Mouse (Mus musculus): ENCODE results near the gene Plin2.
"Not testable (repeated sequence)": the region's sequence is repeated elsewhere in the genome, so short reads cannot be mapped to it uniquely, and the experiment has no call there.

The Plin2 gene

GRCm38 (mm10) chr4:86631831-86632230 is 38.0 kb downstream of the Plin2 start:
- DNase-seq (ENCODE audit: low spot score) = no peak

DNA sequence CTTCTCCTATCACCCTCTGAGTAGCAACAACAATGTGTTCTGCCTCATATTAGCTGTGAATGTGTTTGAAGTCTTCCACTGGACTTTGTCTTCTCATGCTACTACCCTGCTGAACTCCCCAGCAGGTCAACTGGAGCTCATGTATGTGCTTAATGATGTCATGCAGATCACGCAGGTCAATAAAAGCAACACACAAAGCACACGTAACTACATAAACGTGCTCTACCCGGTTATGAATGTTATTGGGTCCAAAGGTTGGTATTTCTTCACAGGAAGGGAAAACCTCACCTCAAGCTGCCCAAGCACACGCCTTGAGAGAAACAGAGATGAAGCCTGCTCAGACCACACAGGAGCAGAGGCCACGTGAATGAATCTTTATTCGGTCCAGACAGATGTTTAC is 43.4 kb downstream of the Plin2 start:
- not testable (repeated sequence) for DNase-seq (ENCODE audit: low spot score)

- DNase-seq (ENCODE audit: low spot score) = no peak
Observed at GRCm38 (mm10) chr4:86625463-86625862, 44.4 kb downstream of the Plin2 start.

DNA sequence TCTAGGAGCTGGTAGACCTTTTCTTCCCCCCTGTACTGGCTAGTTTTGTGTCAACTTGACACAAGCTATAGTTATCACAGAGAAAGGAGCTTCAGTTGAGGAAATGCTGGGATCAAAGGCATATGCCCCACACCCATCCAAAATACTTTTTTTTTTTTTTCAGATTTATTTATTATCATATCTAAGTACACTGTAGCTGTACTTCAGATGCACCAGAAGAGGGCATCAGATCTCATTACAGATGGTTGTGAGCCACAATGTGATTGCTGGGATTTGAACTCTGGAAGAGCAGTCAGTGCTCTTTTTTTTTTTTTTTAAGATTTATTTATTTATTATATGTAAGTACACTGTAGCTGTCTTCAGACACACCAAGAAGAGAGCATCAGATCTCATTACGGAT is 47.3 kb downstream of the Plin2 start:
- not testable (repeated sequence) for DNase-seq (ENCODE audit: low spot score)

- DNase-seq (ENCODE audit: low spot score) = no peak
Observed at GRCm38 (mm10) chr4:86622116-86622515, 47.7 kb downstream of the Plin2 start.

DNA sequence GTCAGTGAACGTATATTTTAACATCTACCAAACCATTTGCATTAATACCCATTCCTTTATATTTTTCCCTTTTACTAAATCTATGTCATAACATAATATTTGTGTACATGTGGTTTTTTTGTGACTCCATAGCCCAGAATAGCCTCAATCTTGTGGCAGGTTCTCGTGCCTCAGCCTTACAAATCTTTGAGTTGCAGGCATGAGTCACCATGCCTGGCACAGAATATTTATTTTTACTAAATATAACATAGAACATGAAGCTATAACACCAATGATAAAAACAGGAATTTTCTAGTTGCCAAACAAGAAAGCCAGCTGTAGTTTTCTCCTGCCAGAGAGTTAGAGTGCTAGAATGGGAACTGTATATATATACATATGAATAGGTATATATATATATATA is 49.4 kb downstream of the Plin2 start:
- DNase-seq (ENCODE audit: low spot score) = no peak

DNA sequence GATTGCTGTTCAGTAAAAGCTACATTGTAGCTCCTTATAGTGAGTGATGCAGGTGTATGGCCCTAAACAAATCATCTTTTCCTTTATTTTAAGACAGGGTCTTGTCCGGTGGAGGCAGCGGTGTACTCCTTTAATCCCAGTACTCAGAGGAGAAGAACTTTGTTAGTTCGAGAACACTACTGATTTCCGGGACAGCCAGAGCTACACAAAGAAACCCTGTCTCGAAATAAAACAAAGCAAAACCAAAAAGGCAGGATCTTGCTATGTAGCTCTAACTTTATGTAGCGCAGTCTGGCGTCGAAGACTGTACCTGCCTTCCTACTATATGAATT is 57.6 kb downstream of the Plin2 start:
- no peak for DNase-seq (ENCODE audit: low spot score)

DNA sequence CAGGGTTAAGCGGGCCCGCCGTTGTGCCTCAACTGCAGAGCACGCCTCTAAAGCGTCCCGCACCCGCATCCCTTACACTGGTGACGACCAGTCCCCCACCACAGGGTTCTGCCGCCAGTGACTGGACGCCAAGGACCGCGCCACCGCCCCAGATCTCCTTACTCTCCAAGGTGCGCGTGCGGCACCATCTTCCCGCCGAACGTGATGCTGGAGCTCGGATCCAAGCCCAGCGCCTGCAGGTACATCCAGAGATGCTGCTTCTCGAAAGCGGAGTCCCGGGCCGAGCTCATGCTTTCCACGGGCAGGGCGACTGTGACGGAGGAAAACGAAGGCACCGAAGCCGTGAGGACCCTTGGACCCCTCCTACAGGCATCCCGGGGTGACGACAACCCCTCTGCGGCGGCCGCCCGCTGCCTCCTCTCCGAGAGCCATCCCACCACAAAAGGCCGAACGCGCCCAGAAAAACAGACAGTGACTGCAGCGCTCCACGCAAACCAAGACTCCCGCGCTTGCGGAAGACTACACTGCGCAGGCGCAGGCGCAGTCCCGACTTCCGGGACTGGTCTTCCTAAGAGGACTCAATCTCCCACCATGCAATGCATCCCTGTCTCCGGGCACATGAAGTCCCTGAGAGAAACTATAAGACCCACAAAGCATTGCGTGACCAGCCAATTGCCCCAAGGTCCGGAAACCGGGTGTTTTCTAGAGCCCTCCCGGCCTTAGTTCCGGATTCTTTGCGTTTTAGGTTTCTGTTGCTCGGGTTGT is 58.2 kb downstream of the Plin2 start, which contains the start of gene Haus6:
Gene Haus6, minus strand, starts transcription at position 532 of the 765 bp plus-strand sequence.
- peak; percentile 95 for DNase-seq (ENCODE audit: low spot score)
